Mouse (Mus musculus) liver, adult 2 months (tissue): ENCODE results near the gene Hip1.

Experiments
- CTCF ChIP-seq: fragments of 200-500 bp; IDR thresholded peaks from 2 replicates; pipeline ENCODE4 v1.5.1; 2011; ENCODE audit warnings: low read depth, low read length, control low read depth
- POLR2A ChIP-seq: fragments of 200-500 bp; IDR thresholded peaks from 2 replicates; pipeline ENCODE4 v1.6.1; 2011; ENCODE audit warnings: low read length, control low read depth; ENCODE audit not compliant: insufficient read depth; ENCODE audit errors: extremely low read depth

DNA sequence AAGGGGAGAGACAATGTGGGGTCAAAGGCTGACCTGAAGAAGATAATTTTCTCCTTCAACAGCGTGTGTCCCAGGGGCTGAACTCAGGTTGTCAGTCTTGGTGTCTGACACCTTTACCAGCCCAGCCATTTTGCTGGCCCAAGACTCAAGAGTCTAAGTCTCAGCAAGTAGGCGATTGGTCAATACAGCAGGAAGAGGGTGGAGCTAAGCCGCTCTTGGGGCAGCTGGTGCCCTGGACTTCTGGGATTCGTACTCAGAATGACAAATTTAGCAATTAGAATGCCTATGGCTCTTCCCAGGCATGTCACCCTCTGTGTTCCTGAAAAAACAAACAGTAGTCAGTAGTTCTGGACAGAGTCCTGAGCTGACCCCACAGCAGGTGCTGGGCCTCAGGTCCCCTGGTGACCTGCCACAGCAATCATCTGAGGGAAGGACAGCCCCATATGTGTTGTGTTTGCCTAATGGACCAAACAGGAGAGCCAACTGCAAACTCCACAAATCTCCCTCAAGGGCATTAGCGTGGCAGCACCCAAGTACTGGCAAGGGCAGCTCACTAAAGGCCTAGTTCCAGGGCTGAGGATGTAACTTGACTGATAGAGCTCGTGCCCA is 47.5 kb downstream of the Hip1 start:
- no peak for TF ChIP-seq POLR2A
- no peak for TF ChIP-seq CTCF
